Mouse (Mus musculus) forebrain, embryonic 16.5 days (tissue): ENCODE measurements at regions not wholly inside any gene's neighbourhood (a gene's known extent, or its start where the extent isn't known, plus 50 kb on each side); places are given as distances from the start of the nearest gene placed in this dataset.

Experiments used
- ATAC-seq: fragments of 200-750 bp; cut with Nextera tagmentation; 2 replicates; pipeline ENCODE4 v1.8.0; 2017; ENCODE audit warnings: mild to moderate bottlenecking, moderate library complexity
- H3K27ac ChIP-seq: fragments of 300-500 bp; sonication (generic); 2 replicates; pipeline ENCODE4 v1.5.1; 2014; ENCODE audit warnings: low read length, control low read depth
- H3K27me3 ChIP-seq: fragments of 300-500 bp; sonication (generic); replicated peaks from 2 replicates; pipeline ENCODE4 v1.6.1; 2014; ENCODE audit warnings: low read length; ENCODE audit not compliant: control insufficient read depth, insufficient read depth
- H3K36me3 ChIP-seq: fragments of 300-500 bp; sonication (generic); 2 replicates; pipeline ENCODE4 v1.6.1; 2014; ENCODE audit not compliant: control insufficient read depth, insufficient read depth
- H3K4me1 ChIP-seq: fragments of 300-500 bp; sonication (generic); replicated peaks from 2 replicates; pipeline ENCODE4 v1.6.1; 2014; ENCODE audit warnings: low read length; ENCODE audit not compliant: control insufficient read depth, insufficient read depth
- H3K4me2 ChIP-seq: fragments of 300-500 bp; sonication (generic); 2 replicates; pipeline ENCODE4 v1.6.1; 2014; ENCODE audit warnings: mild to moderate bottlenecking, low read length, control low read depth
- H3K4me3 ChIP-seq: fragments of 300-500 bp; sonication (generic); replicated peaks from 2 replicates; pipeline ENCODE4 v1.5.1; 2014; ENCODE audit warnings: mild to moderate bottlenecking, low read length, control low read depth
- H3K9ac ChIP-seq: fragments of 300-500 bp; sonication (generic); replicated peaks from 2 replicates; pipeline ENCODE4 v1.6.1; 2014; ENCODE audit warnings: low read depth, low read length, control low read depth
- H3K9me3 ChIP-seq: fragments of 300-500 bp; sonication (generic); 2 replicates; pipeline ENCODE4 v1.6.1; 2016; ENCODE audit warnings: low read length; ENCODE audit not compliant: control insufficient read depth
- WGBS: fragments of 180-500 bp; shearing (Covaris S2); extraction: QIAGEN DNeasy Blood & Tissue Kit; methylation state at CpG from one replicate; pipeline ENCODE4 v1.1.7; 2014; 5-methylcytosine and 5-hydroxymethylcytosine counted together

- H3K27ac ChIP-seq: no peak overlapping the region
- no peaks in the 10 kb centered on the region for H3K9me3 ChIP-seq
- no peak overlapping the region for H3K4me3 ChIP-seq
- H3K36me3 ChIP-seq: no peaks in the 10 kb centered on the region
- no peaks in the 10 kb centered on the region for H3K27me3 ChIP-seq
- H3K4me1 ChIP-seq: peaks cover 15% of the 10 kb centered on the region
- no peak for ATAC-seq
- no peak overlapping the region for H3K9ac ChIP-seq
- WGBS: 94% methylated on average over 7 of the region's 7 CpGs
- no peak overlapping the region for H3K4me2 ChIP-seq
Measured at GRCm38 (mm10) chr11:117050788-117051187, 64.2 kb upstream of the Sec14l1 start.

GRCm38 (mm10) chr11:117056958-117057357 lies 58.0 kb upstream of the Sec14l1 start:
- 7% methylated on average over 9 of the region's 9 CpGs for WGBS

GRCm38 (mm10) chr11:117057451-117057850 lies 57.5 kb upstream of the Sec14l1 start:
- H3K27me3 ChIP-seq: no peaks in the 10 kb centered on the region
- H3K36me3 ChIP-seq: no peaks in the 10 kb centered on the region
- peaks cover 32% of the 10 kb centered on the region for H3K4me1 ChIP-seq
- peak; percentile 17; the same call in 1 of the 2 replicates for ATAC-seq
- no peak overlapping the region for H3K9ac ChIP-seq
- H3K27ac ChIP-seq: peak overlapping the region; percentile 75; the same call in 1 of the 2 replicates
- WGBS: 25% methylated on average over 7 of the region's 7 CpGs
- no peak overlapping the region for H3K4me2 ChIP-seq
- H3K9me3 ChIP-seq: no peaks in the 10 kb centered on the region
- H3K4me3 ChIP-seq: no peak overlapping the region

More at GRCm38 (mm10) chr11:117056958-117057357, 58.0 kb upstream of the Sec14l1 start:
- Histone ChIP-seq H3K4me1 (peaks cover 29% of the 10 kb centered on the region), H3K9ac (peak overlapping the region; percentile 53), H3K36me3 (no peaks in the 10 kb centered on the region), H3K4me2 (no peak overlapping the region), H3K9me3 (no peaks in the 10 kb centered on the region), H3K4me3 (no peak overlapping the region), H3K27ac (peak overlapping the region; percentile 75), H3K27me3 (no peaks in the 10 kb centered on the region)
- ATAC-seq: peak; percentile 54

- Histone ChIP-seq H3K4me1 (peaks cover 43% of the 10 kb centered on the region), H3K9me3 (no peaks in the 10 kb centered on the region), H3K36me3 (no peaks in the 10 kb centered on the region), H3K27me3 (no peaks in the 10 kb centered on the region), H3K27ac (peak overlapping the region; percentile 93), H3K4me2 (no peak overlapping the region), H3K4me3 (no peak overlapping the region), H3K9ac (no peak overlapping the region)
- ATAC-seq: no peak
- WGBS: 21% methylated on average over 8 of the region's 8 CpGs
Measured at GRCm38 (mm10) chr11:117059120-117059519, 55.8 kb upstream of the Sec14l1 start.

- H3K4me3 ChIP-seq: peak overlapping the region; percentile 17; the same call in 1 of the 2 replicates
- WGBS: under 1% methylated on average over 19 of the region's 19 CpGs
- peak; percentile 62 for ATAC-seq
- H3K4me2 ChIP-seq: peak overlapping the region; percentile 47
- H3K27ac ChIP-seq: peak overlapping the region; percentile 93
- no peaks in the 10 kb centered on the region for H3K36me3 ChIP-seq
- H3K9ac ChIP-seq: peak overlapping the region; percentile 35
- no peaks in the 10 kb centered on the region for H3K9me3 ChIP-seq
- peaks cover 43% of the 10 kb centered on the region for H3K4me1 ChIP-seq
- no peaks in the 10 kb centered on the region; the same call in 1 of the 2 replicates for H3K27me3 ChIP-seq
Measured at GRCm38 (mm10) chr11:117059981-117060705, 54.8 kb upstream of the Sec14l1 start.

- Histone ChIP-seq H3K4me1 (peaks cover 43% of the 10 kb centered on the region), H3K36me3 (no peaks in the 10 kb centered on the region), H3K27ac (peak overlapping the region; percentile 93), H3K4me3 (peak overlapping the region; percentile 17; the same call in 1 of the 2 replicates), H3K9ac (peak overlapping the region; percentile 35), H3K9me3 (no peaks in the 10 kb centered on the region), H3K27me3 (no peaks in the 10 kb centered on the region; the same call in 1 of the 2 replicates), H3K4me2 (peak overlapping the region; percentile 47)
- no peak for ATAC-seq
- 29% methylated on average over 7 of the region's 9 CpGs for WGBS
Measured at GRCm38 (mm10) chr11:117060706-117061337, 54.1 kb upstream of the Sec14l1 start.

- no peak overlapping the region for H3K4me2 ChIP-seq
- H3K4me3 ChIP-seq: no peak overlapping the region
- H3K9me3 ChIP-seq: no peaks in the 10 kb centered on the region
- no peaks in the 10 kb centered on the region for H3K36me3 ChIP-seq
- peak; percentile 70 for ATAC-seq
- WGBS: 28% methylated on average over 14 of the region's 14 CpGs
- no peaks in the 10 kb centered on the region; the same call in 1 of the 2 replicates for H3K27me3 ChIP-seq
- no peak overlapping the region; the same call in 1 of the 2 replicates for H3K9ac ChIP-seq
- peak overlapping the region; percentile 77 for H3K27ac ChIP-seq
- peaks cover 38% of the 10 kb centered on the region for H3K4me1 ChIP-seq
Measured at GRCm38 (mm10) chr11:117062772-117063499, 52.0 kb upstream of the Sec14l1 start.
